Mouse (Mus musculus) intestine, embryonic 14.5 days (tissue): ENCODE data around the gene Thtpa. TPM values are rescaled to one million over a fixed set of nuclear protein-coding genes. Genes with fewer than 3 reads are reported as not detected.

Source experiments
- polyA plus RNA-seq: library from polyadenylated mRNA; unstranded; fragments of >200 nt; fragmentation: Nextera tagmentation; extraction: Ambion mirVana; gene quantifications from 2 replicates; pipeline ENCODE4 v1.2.1, GENCODE M21; 2014

Gene Thtpa
- polyA plus RNA-seq, 1 experiment from 2014 or later, result 24.0 TPM

Other genes with a start within 250 kb of the Thtpa start
- gene Homez, start 223.8 kb upstream of the Thtpa start, polyA plus RNA-seq, result 7.4 and 10.7 TPM in 2 replicates
- gene Ppp1r3e, start 217.2 kb upstream of the Thtpa start, polyA plus RNA-seq, result 2.9 and 4.1 TPM in 2 replicates
- gene Bcl2l2, start 211.4 kb upstream of the Thtpa start, polyA plus RNA-seq, result 5.1 and 5.2 TPM in 2 replicates
- 0.28 TPM in 1 of 2 replicates, not detected in the other for gene Gm20521, start 211.3 kb upstream of the Thtpa start, polyA plus RNA-seq
- gene Pabpn1, start 202.3 kb upstream of the Thtpa start, polyA plus RNA-seq, result 134 and 148 TPM in 2 replicates
- gene Slc22a17, start 181.7 kb upstream of the Thtpa start, polyA plus RNA-seq, result 32.4 and 34.2 TPM in 2 replicates
- 31.4 and 31.6 TPM in 2 replicates for gene Efs, start 168.7 kb upstream of the Thtpa start, polyA plus RNA-seq
- gene Il25, start 162.1 kb upstream of the Thtpa start, polyA plus RNA-seq, result 0.23 and 0.28 TPM in 2 replicates
- gene Cmtm5, start 158.5 kb upstream of the Thtpa start, polyA plus RNA-seq, result 3.3 and 4.6 TPM in 2 replicates
- gene Myh6, start 127.9 kb upstream of the Thtpa start, polyA plus RNA-seq, result 0.22 and 0.75 TPM in 2 replicates
- not detected in 2 replicates for gene Gm17428, start 117.9 kb upstream of the Thtpa start, polyA plus RNA-seq
- 0.43 and 1.2 TPM in 2 replicates for gene Myh7, start 100.2 kb upstream of the Thtpa start, polyA plus RNA-seq
- 78.5 and 80.1 TPM in 2 replicates for gene Ngdn, start 79.3 kb upstream of the Thtpa start, polyA plus RNA-seq
- 5.0 and 5.4 TPM in 2 replicates for gene Zfhx2, start 2.5 kb upstream of the Thtpa start, polyA plus RNA-seq
- 44.7 and 49.8 TPM in 2 replicates for gene Ap1g2, start 11.8 kb downstream of the Thtpa start, polyA plus RNA-seq
- gene Jph4, start 22.2 kb downstream of the Thtpa start, polyA plus RNA-seq, result 1.7 and 2.0 TPM in 2 replicates
- gene Dhrs2, start 127.2 kb downstream of the Thtpa start, polyA plus RNA-seq, result 0.23 TPM in 2 replicates